Mouse (Mus musculus): ENCODE results near the gene C1qtnf7. TPM values are rescaled to one million over a fixed set of nuclear protein-coding genes. Genes with fewer than 3 reads are reported as not detected.

Gene C1qtnf7
- polyA plus RNA-seq (2016; fragmentation: Nextera tagmentation; extraction: Ambion mirVana), result 2.1 and 3.2 TPM in 2 replicates

- Histone ChIP-seq H3K27me3 (no peaks in the 10 kb centered on the region), H3K4me3 (no peak within 1 kb of the TSS), H3K4me1 (no peaks in the 10 kb centered on the region), H3K36me3 (no peaks in the 10 kb centered on the region), H3K27ac (no peak within 1 kb of the TSS), H3K9ac (no peak within 1 kb of the TSS), H3K4me2 (replicated peaks) (no peak within 1 kb of the TSS), H3K9me3 (replicated peaks) (no peaks in the 10 kb centered on the region)
- 60% methylated on average over 15 of the region's 15 CpGs for WGBS
- ATAC-seq (ENCODE audit: low FRiP score), result no peak
Measured at GRCm38 (mm10) chr5:43515401-43515976, at the start of gene C1qtnf7. Gene C1qtnf7, plus strand, starts transcription at chr5:43515538.

GRCm38 (mm10) chr5:43466762-43467161, 48.6 kb upstream of the C1qtnf7 start:
- Histone ChIP-seq H3K4me1 (no peaks in the 10 kb centered on the region), H3K4me3 (no peak overlapping the region), H3K9me3 (replicated peaks) (no peaks in the 10 kb centered on the region), H3K36me3 (no peaks in the 10 kb centered on the region), H3K9ac (no peak overlapping the region), H3K27me3 (no peaks in the 10 kb centered on the region), H3K27ac (no peak overlapping the region), H3K4me2 (replicated peaks) (no peak overlapping the region)
- ATAC-seq (ENCODE audit: low FRiP score), result no peak
- 82% methylated on average over 2 of the region's 2 CpGs for WGBS

- H3K27me3 ChIP-seq, result no peaks in the 10 kb centered on the region
- H3K27ac ChIP-seq, result no peak overlapping the region
- WGBS, result 80% methylated on average over 3 of the region's 3 CpGs
- ATAC-seq (ENCODE audit: low FRiP score), result no peak
- no peaks in the 10 kb centered on the region for H3K36me3 ChIP-seq
- H3K4me3 ChIP-seq, result no peak overlapping the region
- H3K4me2 ChIP-seq (replicated peaks), result no peak overlapping the region
- no peaks in the 10 kb centered on the region for H3K9me3 ChIP-seq (replicated peaks)
- no peaks in the 10 kb centered on the region for H3K4me1 ChIP-seq
- H3K9ac ChIP-seq, result no peak overlapping the region
Measured at GRCm38 (mm10) chr5:43467214-43467613, 48.1 kb upstream of the C1qtnf7 start.

- Histone ChIP-seq H3K4me1 (no peaks in the 10 kb centered on the region), H3K4me2 (replicated peaks) (no peak overlapping the region), H3K36me3 (no peaks in the 10 kb centered on the region), H3K9ac (no peak overlapping the region), H3K4me3 (no peak overlapping the region), H3K9me3 (replicated peaks) (no peaks in the 10 kb centered on the region), H3K27me3 (no peaks in the 10 kb centered on the region), H3K27ac (no peak overlapping the region)
- no peak for ATAC-seq (ENCODE audit: low FRiP score)
- 75% methylated on average over 10 of the region's 10 CpGs for WGBS
Measured at GRCm38 (mm10) chr5:43468937-43469336, 46.4 kb upstream of the C1qtnf7 start.

DNA sequence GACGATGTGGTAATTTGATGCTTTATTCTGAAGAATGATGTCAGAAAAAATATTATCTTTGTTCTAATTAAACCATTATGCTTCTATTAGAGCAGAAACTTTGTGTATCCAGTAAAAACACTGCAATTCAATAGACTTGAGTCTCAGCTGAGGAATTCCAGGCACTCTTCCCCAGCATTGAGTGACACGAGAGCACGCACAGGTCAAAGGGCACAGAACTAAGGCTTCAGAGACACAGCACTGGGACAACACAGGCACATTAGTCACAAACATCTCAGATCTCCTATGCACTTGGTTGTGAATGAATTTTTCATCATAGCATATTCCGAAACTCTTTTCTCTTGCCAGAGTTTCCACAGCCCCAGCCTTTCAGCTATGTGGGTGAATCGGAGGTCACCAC, 37.4 kb upstream of the C1qtnf7 start:
- no peaks in the 10 kb centered on the region for H3K9me3 ChIP-seq (replicated peaks)
- H3K4me2 ChIP-seq (replicated peaks), result no peak overlapping the region
- no peak overlapping the region for H3K9ac ChIP-seq
- no peaks in the 10 kb centered on the region for H3K4me1 ChIP-seq
- no peaks in the 10 kb centered on the region for H3K27me3 ChIP-seq
- 58% methylated on average over 5 of the region's 5 CpGs for WGBS
- no peaks in the 10 kb centered on the region for H3K36me3 ChIP-seq
- H3K4me3 ChIP-seq, result no peak overlapping the region
- no peak overlapping the region for H3K27ac ChIP-seq
- no peak for ATAC-seq (ENCODE audit: low FRiP score)

- no peaks in the 10 kb centered on the region for H3K4me1 ChIP-seq
- no peak for ATAC-seq (ENCODE audit: low FRiP score)
- no peak overlapping the region for H3K27ac ChIP-seq
- H3K9ac ChIP-seq, result no peak overlapping the region
- H3K9me3 ChIP-seq (replicated peaks), result no peaks in the 10 kb centered on the region
- H3K27me3 ChIP-seq, result no peaks in the 10 kb centered on the region
- no peak overlapping the region for H3K4me2 ChIP-seq (replicated peaks)
- H3K4me3 ChIP-seq, result no peak overlapping the region
- no peaks in the 10 kb centered on the region for H3K36me3 ChIP-seq
- WGBS, result 58% methylated on average over 3 of the region's 3 CpGs
Measured at GRCm38 (mm10) chr5:43480046-43480445, 35.3 kb upstream of the C1qtnf7 start.

DNA sequence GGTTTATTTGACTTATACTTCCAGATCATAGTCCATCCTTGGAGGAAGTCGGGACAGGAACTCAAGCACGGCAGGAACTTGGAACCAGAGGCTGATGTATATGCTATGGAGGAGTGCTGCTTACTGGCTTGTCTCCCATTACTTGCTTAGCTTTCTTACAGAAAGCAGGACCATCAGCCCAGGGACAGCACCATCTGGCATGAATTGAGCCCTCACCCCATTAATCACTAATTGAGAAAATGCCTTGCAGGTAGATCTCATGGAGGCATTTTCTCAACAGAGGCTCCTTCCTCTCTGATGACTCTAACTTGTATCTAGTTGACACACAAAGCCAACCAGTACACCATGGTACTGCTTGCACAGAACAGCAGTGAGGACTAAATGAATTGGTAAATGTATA, 34.6 kb upstream of the C1qtnf7 start:
- H3K36me3 ChIP-seq, result no peaks in the 10 kb centered on the region
- H3K9ac ChIP-seq, result no peak overlapping the region
- no peak overlapping the region for H3K27ac ChIP-seq
- H3K27me3 ChIP-seq, result no peaks in the 10 kb centered on the region
- H3K4me1 ChIP-seq, result no peaks in the 10 kb centered on the region
- H3K4me2 ChIP-seq (replicated peaks), result no peak overlapping the region
- WGBS, result 80% methylated on average over 2 of the region's 2 CpGs
- no peak for ATAC-seq (ENCODE audit: low FRiP score)
- H3K4me3 ChIP-seq, result no peak overlapping the region
- no peaks in the 10 kb centered on the region for H3K9me3 ChIP-seq (replicated peaks)

DNA sequence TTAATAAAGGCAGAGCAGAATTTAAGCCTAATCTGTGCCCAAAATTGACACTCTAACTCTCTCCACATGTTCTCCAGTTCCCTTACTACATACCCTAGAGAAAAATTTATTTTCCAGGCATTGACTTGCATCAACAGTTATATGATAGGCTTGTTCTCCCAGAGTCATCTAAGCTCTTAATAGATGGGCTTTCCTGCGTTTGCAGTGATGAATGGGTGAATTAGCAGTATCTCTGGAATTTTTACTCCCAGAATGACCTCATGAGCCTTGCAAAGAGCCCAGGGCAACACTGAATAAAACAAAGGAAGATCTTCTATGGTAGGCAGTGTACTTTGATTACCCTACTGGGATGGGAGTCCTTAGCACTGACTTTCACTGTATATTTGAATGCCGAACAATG, 33.5 kb upstream of the C1qtnf7 start:
- Histone ChIP-seq H3K36me3 (no peaks in the 10 kb centered on the region), H3K4me1 (no peaks in the 10 kb centered on the region), H3K4me3 (no peak overlapping the region), H3K4me2 (replicated peaks) (no peak overlapping the region), H3K9ac (no peak overlapping the region), H3K9me3 (replicated peaks) (no peaks in the 10 kb centered on the region), H3K27ac (no peak overlapping the region), H3K27me3 (no peaks in the 10 kb centered on the region)
- WGBS, result 73% methylated on average over 2 of the region's 2 CpGs
- ATAC-seq (ENCODE audit: low FRiP score), result no peak

DNA sequence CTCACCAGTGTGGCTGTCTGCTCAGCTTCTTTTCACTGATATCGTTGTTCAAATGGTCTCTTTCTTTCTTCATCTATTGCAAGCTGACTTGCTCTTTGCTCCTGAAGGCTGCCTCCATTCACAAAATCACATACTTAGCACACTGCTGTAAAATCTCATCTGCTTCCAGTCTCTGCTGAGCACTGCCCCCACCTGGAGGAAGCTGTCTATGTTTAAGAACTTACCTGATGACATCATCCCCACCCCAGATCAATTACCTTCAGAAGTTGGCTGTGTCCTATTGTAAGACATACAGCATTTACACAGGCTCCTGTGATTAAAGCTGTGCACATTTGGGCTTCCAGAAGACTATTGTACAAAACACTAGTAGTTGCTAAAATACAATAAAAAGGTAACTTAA, 13.5 kb upstream of the C1qtnf7 start:
- Histone ChIP-seq H3K4me2 (replicated peaks) (no peak overlapping the region), H3K27me3 (no peaks in the 10 kb centered on the region), H3K36me3 (no peaks in the 10 kb centered on the region), H3K9me3 (replicated peaks) (no peaks in the 10 kb centered on the region), H3K9ac (no peak overlapping the region), H3K4me3 (no peak overlapping the region), H3K4me1 (no peaks in the 10 kb centered on the region), H3K27ac (no peak overlapping the region)
- no peak for ATAC-seq (ENCODE audit: low FRiP score)
- WGBS, result 94% methylated on average over 1 of the region's 1 CpGs

- no peak overlapping the region for H3K9ac ChIP-seq
- no peak overlapping the region for H3K27ac ChIP-seq
- H3K27me3 ChIP-seq, result no peaks in the 10 kb centered on the region
- no peaks in the 10 kb centered on the region for H3K9me3 ChIP-seq (replicated peaks)
- H3K36me3 ChIP-seq, result no peaks in the 10 kb centered on the region
- no peak overlapping the region for H3K4me2 ChIP-seq (replicated peaks)
- no peak for ATAC-seq (ENCODE audit: low FRiP score)
- 57% methylated on average over 2 of the region's 2 CpGs for WGBS
- H3K4me3 ChIP-seq, result no peak overlapping the region
- H3K4me1 ChIP-seq, result no peaks in the 10 kb centered on the region
Measured at GRCm38 (mm10) chr5:43504243-43504786, 11.0 kb upstream of the C1qtnf7 start.

- H3K36me3 ChIP-seq, result no peaks in the 10 kb centered on the region
- H3K4me1 ChIP-seq, result no peaks in the 10 kb centered on the region
- no peak for ATAC-seq (ENCODE audit: low FRiP score)
- H3K4me2 ChIP-seq (replicated peaks), result no peak overlapping the region
- no peak overlapping the region for H3K27ac ChIP-seq
- H3K27me3 ChIP-seq, result no peaks in the 10 kb centered on the region
- H3K4me3 ChIP-seq, result no peak overlapping the region
- H3K9me3 ChIP-seq (replicated peaks), result no peaks in the 10 kb centered on the region
- WGBS, result 90% methylated on average over 2 of the region's 2 CpGs
- no peak overlapping the region for H3K9ac ChIP-seq
Measured at GRCm38 (mm10) chr5:43508470-43508869, 6.9 kb upstream of the C1qtnf7 start.

DNA sequence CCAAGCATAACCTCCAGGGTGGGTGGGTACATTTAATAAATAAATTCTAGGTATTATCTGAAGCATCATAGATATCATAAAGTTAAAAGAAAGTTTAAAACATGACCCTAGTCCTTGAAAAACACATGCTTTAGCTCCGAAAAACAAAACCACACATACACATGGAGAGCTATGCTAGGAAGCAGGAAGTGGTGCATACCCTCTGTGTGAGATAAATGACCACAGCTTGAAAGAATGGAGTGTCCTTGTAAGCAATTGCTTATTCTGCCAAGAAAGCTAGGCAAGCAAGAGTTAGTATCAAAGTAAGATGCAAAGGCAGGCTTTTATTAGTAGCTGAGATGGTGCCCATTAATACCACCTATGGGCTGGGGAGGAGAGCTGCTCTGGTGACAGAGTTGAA, 6.4 kb upstream of the C1qtnf7 start:
- H3K9me3 ChIP-seq (replicated peaks), result no peaks in the 10 kb centered on the region
- no peaks in the 10 kb centered on the region for H3K27me3 ChIP-seq
- WGBS, result 87% methylated on average over 1 of the region's 1 CpGs
- no peaks in the 10 kb centered on the region for H3K36me3 ChIP-seq
- H3K4me2 ChIP-seq (replicated peaks), result no peak overlapping the region
- H3K9ac ChIP-seq, result no peak overlapping the region
- no peak overlapping the region for H3K4me3 ChIP-seq
- H3K27ac ChIP-seq, result no peak overlapping the region
- ATAC-seq (ENCODE audit: low FRiP score), result no peak
- no peaks in the 10 kb centered on the region for H3K4me1 ChIP-seq

- no peaks in the 10 kb centered on the region for H3K27me3 ChIP-seq
- no peaks in the 10 kb centered on the region for H3K36me3 ChIP-seq
- no peak for ATAC-seq (ENCODE audit: low FRiP score)
- H3K9ac ChIP-seq, result no peak overlapping the region
- no peak overlapping the region for H3K4me2 ChIP-seq (replicated peaks)
- H3K27ac ChIP-seq, result no peak overlapping the region
- 92% methylated on average over 2 of the region's 2 CpGs for WGBS
- H3K4me1 ChIP-seq, result no peaks in the 10 kb centered on the region
- H3K9me3 ChIP-seq (replicated peaks), result no peaks in the 10 kb centered on the region
- H3K4me3 ChIP-seq, result no peak overlapping the region
Measured at GRCm38 (mm10) chr5:43511126-43511525, 4.2 kb upstream of the C1qtnf7 start.
